Mouse (Mus musculus) CH12.LX (cell line): ENCODE data around the gene Ubap2. TPM values are rescaled to one million over a fixed set of nuclear protein-coding genes. Genes with fewer than 3 reads are reported as not detected.
A peak's percentile ranks its signal among the peaks of the same experiment; 100 is the strongest.

ENCODE experiments used
- DNase-seq: peaks from one replicate; pipeline ENCODE4 v3.0.0-alpha.2; 2013; ENCODE audit errors: extremely low read depth
- H3K27ac ChIP-seq: 2 replicates; pipeline ENCODE4 v1.5.1; 2012; ENCODE audit warnings: low read depth, mild to moderate bottlenecking, control low read depth, moderate library complexity; ENCODE audit not compliant: insufficient read depth
- H3K27me3 ChIP-seq: replicated peaks from 2 replicates; pipeline ENCODE3; 2012; ENCODE audit warnings: inconsistent platforms
- H3K36me3 ChIP-seq, 2 experiments: replicated peaks in 1 of 2; 2 replicates each; pipeline versions ENCODE3 to v1.6.1; 2012; ENCODE audit warnings: inconsistent platforms in 1 of 2, low read length in 1 of 2, mild to moderate bottlenecking in 1 of 2, mixed read lengths in 1 of 2, moderate library complexity in 1 of 2; ENCODE audit not compliant: control insufficient read depth in 1 of 2, insufficient read depth in 1 of 2
- H3K4me1 ChIP-seq, 2 experiments: 2 replicates each; pipeline ENCODE4 v1.6.1; 2012; ENCODE audit warnings: inconsistent platforms in 1 of 2, moderate library complexity in 1 of 2; ENCODE audit not compliant: insufficient read depth in 2 of 2, control insufficient read depth in 1 of 2
- H3K4me2 ChIP-seq: 2 replicates; pipeline ENCODE4 v1.6.1; 2012; ENCODE audit warnings: low read depth, mild to moderate bottlenecking, control low read depth; ENCODE audit not compliant: poor library complexity, insufficient read depth, severe bottlenecking
- H3K4me3 ChIP-seq, 3 experiments: fragments of 150-350 bp in 1 of 3; sonication (generic) in 1 of 3; replicated peaks in 1 of 3; 2 replicates each; pipeline versions ENCODE3 to v1.5.1; 2011 to 2012; ENCODE audit warnings: low read depth in 2 of 3, low read length in 2 of 3, mild to moderate bottlenecking in 2 of 3, moderate library complexity in 2 of 3, control low read depth in 1 of 3, improper control_type of control experiment in 1 of 3, inconsistent platforms in 1 of 3, mixed read lengths in 1 of 3; ENCODE audit not compliant: poor library complexity in 1 of 3
- H3K79me2 ChIP-seq: replicated peaks from 2 replicates; pipeline ENCODE4 v1.6.1; 2012; ENCODE audit warnings: mild to moderate bottlenecking, moderate library complexity; ENCODE audit not compliant: control insufficient read depth, poor library complexity, insufficient read depth, severe bottlenecking; ENCODE audit errors: extremely low read depth
- H3K9ac ChIP-seq: 2 replicates; pipeline ENCODE4 v1.6.1; 2012; ENCODE audit warnings: low read depth, mild to moderate bottlenecking, control low read depth, moderate library complexity; ENCODE audit not compliant: insufficient read depth
- H3K9me3 ChIP-seq: replicated peaks from 2 replicates; pipeline ENCODE3; 2012; ENCODE audit warnings: low read length, inconsistent platforms, mixed read lengths
- BHLHE40 ChIP-seq: IDR thresholded peaks from 2 replicates; pipeline ENCODE4 v1.6.1; 2011; ENCODE audit warnings: mild to moderate bottlenecking, low read depth, low read length, improper control_type of control experiment
- CHD1 ChIP-seq: IDR thresholded peaks from 2 replicates; pipeline ENCODE4 v1.6.1; 2012; ENCODE audit warnings: low read depth, low read length, improper control_type of control experiment, inconsistent platforms
- CTCF ChIP-seq, 2 experiments: IDR thresholded peaks in 1 of 2; conservative IDR thresholded peaks in 1 of 2; 2 replicates each; pipeline ENCODE4 v1.5.1; 2011 to 2012; ENCODE audit warnings: low read depth in 2 of 2, low read length in 2 of 2, improper control_type of control experiment in 1 of 2, inconsistent platforms in 1 of 2, mild to moderate bottlenecking in 1 of 2, moderate library complexity in 1 of 2
- GABPA ChIP-seq: IDR thresholded peaks from 2 replicates; pipeline ENCODE4 v1.6.1; 2012; ENCODE audit warnings: low read depth, low read length, improper control_type of control experiment, inconsistent platforms; ENCODE audit not compliant: insufficient replicate concordance
- HCFC1 ChIP-seq: IDR thresholded peaks from 2 replicates; pipeline ENCODE4 v1.6.1; 2012; ENCODE audit warnings: low read depth, mild to moderate bottlenecking, inconsistent platforms, low read length, improper control_type of control experiment
- IRF4 ChIP-seq: IDR thresholded peaks from 2 replicates; pipeline ENCODE4 v1.6.1; 2014; ENCODE audit warnings: low read depth, mild to moderate bottlenecking, inconsistent platforms, low read length, improper control_type of control experiment
- JUN ChIP-seq: IDR thresholded peaks from 2 replicates; pipeline ENCODE4 v1.6.1; 2011; ENCODE audit warnings: low read depth, mild to moderate bottlenecking, low read length, improper control_type of control experiment, moderate library complexity; ENCODE audit not compliant: insufficient read depth
- KAT2A ChIP-seq: IDR thresholded peaks from 2 replicates; pipeline ENCODE4 v1.6.1; 2012; ENCODE audit warnings: low read length, improper control_type of control experiment, inconsistent platforms; ENCODE audit not compliant: insufficient replicate concordance
- MEF2A ChIP-seq: IDR thresholded peaks from 2 replicates; pipeline ENCODE4 v1.6.1; 2014; ENCODE audit warnings: low read depth, mild to moderate bottlenecking, inconsistent platforms, low read length, improper control_type of control experiment, borderline replicate concordance
- MYC ChIP-seq: IDR thresholded peaks from 2 replicates; pipeline ENCODE4 v1.6.1; 2011; ENCODE audit warnings: low read depth, mild to moderate bottlenecking, improper control_type of control experiment, low read length
- POLR2A ChIP-seq: IDR thresholded peaks from 2 replicates; pipeline ENCODE4 v1.6.1; 2011; ENCODE audit warnings: low read depth, mild to moderate bottlenecking, improper control_type of control experiment, low read length
- POLR2AphosphoS2 ChIP-seq: IDR thresholded peaks from 2 replicates; pipeline ENCODE4 v1.6.1; 2011; ENCODE audit warnings: low read depth, low read length, improper control_type of control experiment
- RAD21 ChIP-seq: IDR thresholded peaks from 2 replicates; pipeline ENCODE4 v1.6.1; 2011; ENCODE audit warnings: low read depth, mild to moderate bottlenecking, low read length, improper control_type of control experiment, moderate library complexity
- SMC3 ChIP-seq: IDR thresholded peaks from 2 replicates; pipeline ENCODE4 v1.6.1; 2011; ENCODE audit warnings: low read depth, low read length, improper control_type of control experiment
- TCF12 ChIP-seq: IDR thresholded peaks from 2 replicates; pipeline ENCODE4 v1.6.1; 2014; ENCODE audit warnings: low read depth, mild to moderate bottlenecking, inconsistent platforms, low read length, improper control_type of control experiment
- UBTF ChIP-seq: IDR thresholded peaks from 2 replicates; pipeline ENCODE4 v1.6.1; 2012; ENCODE audit warnings: low read depth, mild to moderate bottlenecking, inconsistent platforms, low read length, improper control_type of control experiment, moderate library complexity
- ZC3H11A ChIP-seq: IDR thresholded peaks from 2 replicates; pipeline ENCODE4 v1.6.1; 2012; ENCODE audit warnings: low read depth, mild to moderate bottlenecking, inconsistent platforms, low read length, improper control_type of control experiment
- ZMIZ1 ChIP-seq: IDR thresholded peaks from 2 replicates; pipeline ENCODE4 v1.6.1; 2012; ENCODE audit warnings: low read depth, mild to moderate bottlenecking, inconsistent platforms, low read length, improper control_type of control experiment
- ZNF384 ChIP-seq: IDR thresholded peaks from 2 replicates; pipeline ENCODE4 v1.6.1; 2012; ENCODE audit warnings: low read depth, low read length, improper control_type of control experiment, inconsistent platforms
- dilution Hi-C: fragments of 300-500 bp; cut with MboI; formaldehyde crosslinking; loops from 2 replicates; pipeline ENCODE4 v1.14.3; 2020; ENCODE audit warnings: low sequenced_read_pairs; ENCODE audit not compliant: extremely low pct_unique_long_range_greater_than_20kb, extremely low pct_ligation_motif_present
- in situ Hi-C: fragments of 300-500 bp; cut with MboI; formaldehyde crosslinking; loops from 3 replicates; pipeline ENCODE4 v1.14.3; 2019; ENCODE audit warnings: low sequenced_read_pairs, low pct_ligation_motif_present, low pct_unique_long_range_greater_than_20kb, mixed read lengths
- polyA plus RNA-seq: library from polyadenylated mRNA; unstranded; fragments of >175 nt; gene quantifications from 2 replicates; pipeline ENCODE4 v1.2.1, GENCODE M21; 2012; ENCODE audit warnings: low read depth; ENCODE audit not compliant: insufficient read length
- total RNA-seq, 2 experiments: library from RNA; depleted of rRNA; stranded (reverse); fragments of 300-350 nt in 1 of 2; fragments of >200 nt in 1 of 2; gene quantifications; 2 replicates each; pipeline ENCODE4 v1.2.3; 2012 to 2014

Ubap2 gene
- total and polyA plus RNA-seq, 3 experiments: 5.4 to 115 (median 17.4) TPM

GRCm38 (mm10) chr4:41289802-41290201 is 14.9 kb upstream of the Ubap2 start:
- Histone ChIP-seq H3K9ac (no peak overlapping the region), H3K27ac (no peak overlapping the region), H3K4me1 (0 out of 4 replicates have a peak, but pooled peaks cover 0 to 2% of the 10 kb centered on the region in 2 experiments), H3K79me2 (no peaks in the 10 kb centered on the region), H3K4me3 (no peak overlapping the region)
- in situ Hi-C loops: no loop called here
- no peak for DNase-seq
- no peak for TF ChIP-seq ZNF384
- TF ChIP-seq RAD21: no peak
- no peak; the same call in 1 of the 2 replicates for TF ChIP-seq POLR2AphosphoS2
- no peak for TF ChIP-seq HCFC1
- TF ChIP-seq POLR2A: no peak
- no peak for TF ChIP-seq UBTF
- no peak for TF ChIP-seq JUN
- TF ChIP-seq TCF12: no peak
- no peak for TF ChIP-seq IRF4
- no peak for TF ChIP-seq CHD1
- no peak for TF ChIP-seq KAT2A
- TF ChIP-seq ZMIZ1: no peak
- TF ChIP-seq BHLHE40: no peak
- TF ChIP-seq, all 38 proteins: peak for 0
- Histone ChIP-seq H3K27me3 (no peaks in the 10 kb centered on the region), H3K4me2 (no peak overlapping the region), H3K36me3 (peaks cover 37 to 51% of the 10 kb centered on the region in 2 experiments), H3K9me3 (no peaks in the 10 kb centered on the region)
- dilution Hi-C loops: no loop called here

GRCm38 (mm10) chr4:41286420-41286819 is 11.5 kb upstream of the Ubap2 start:
- dilution Hi-C loops (no loop called here), in situ Hi-C loops (no loop called here)
- H3K4me2 ChIP-seq: no peak overlapping the region
- H3K9me3 ChIP-seq: no peaks in the 10 kb centered on the region
- H3K79me2 ChIP-seq: no peaks in the 10 kb centered on the region
- no peak overlapping the region for H3K4me3 ChIP-seq
- H3K4me1 ChIP-seq: 0 out of 4 replicates have a peak, but pooled peaks cover 0 to 2% of the 10 kb centered on the region in 2 experiments
- DNase-seq: peak; percentile 53
- no peak for TF ChIP-seq ZC3H11A
- no peak for TF ChIP-seq POLR2AphosphoS2
- no peak for TF ChIP-seq MEF2A
- no peak for TF ChIP-seq GABPA
- TF ChIP-seq RAD21: peak; percentile 82
- no peak for TF ChIP-seq ZNF384
- TF ChIP-seq SMC3: peak; percentile 71
- TF ChIP-seq MYC: peak; percentile 50; the same call in 1 of the 2 replicates
- peak; percentile 54 to 83 for TF ChIP-seq CTCF (conservative IDR thresholded peaks at IDR 0.05 in 1 of 2, IDR thresholded peaks at IDR 0.05 in 1 of 2; ENCODE audit: low read depth in 2 of 2, low read length in 2 of 2)
- TF ChIP-seq ZMIZ1: no peak
- H3K9ac ChIP-seq: no peak overlapping the region
- no peak overlapping the region for H3K27ac ChIP-seq
- H3K27me3 ChIP-seq: no peaks in the 10 kb centered on the region
- peaks cover 9 to 18% of the 10 kb centered on the region in 2 experiments for H3K36me3 ChIP-seq
